Mouse (Mus musculus) midbrain, embryonic 11.5 days (tissue): ENCODE measurements around the gene Mtrex. TPM values are rescaled to one million over a fixed set of nuclear protein-coding genes. Genes with fewer than 3 reads are reported as not detected.

ENCODE experiments used
- ATAC-seq: fragments of 200-750 bp; cut with Nextera tagmentation; 2 replicates; pipeline ENCODE4 v1.8.0; 2017; ENCODE audit warnings: moderate TSS enrichment, moderate library complexity; ENCODE audit not compliant: low FRiP score
- DNase-seq: peaks from one replicate; pipeline ENCODE4 v3.0.0; 2015; ENCODE audit warnings: low spot score; ENCODE audit errors: missing footprints
- H3K27ac ChIP-seq: fragments of 300-500 bp; sonication (generic); 2 replicates; pipeline ENCODE4 v1.5.1; 2014; ENCODE audit warnings: low read depth, low read length
- H3K27me3 ChIP-seq: fragments of 300-500 bp; sonication (generic); 2 replicates; pipeline ENCODE4 v1.6.1; 2014; ENCODE audit warnings: mild to moderate bottlenecking, low read length, moderate library complexity, mixed read lengths; ENCODE audit not compliant: control insufficient read depth, insufficient read depth
- H3K36me3 ChIP-seq: fragments of 300-500 bp; sonication (generic); 2 replicates; pipeline ENCODE4 v1.6.1; 2014; ENCODE audit warnings: mild to moderate bottlenecking, low read length, moderate library complexity, mixed read lengths; ENCODE audit not compliant: control insufficient read depth, insufficient read depth
- H3K4me1 ChIP-seq: fragments of 300-500 bp; sonication (generic); 2 replicates; pipeline ENCODE4 v1.6.1; 2014; ENCODE audit warnings: low read length; ENCODE audit not compliant: control insufficient read depth, insufficient read depth
- H3K4me2 ChIP-seq: fragments of 300-500 bp; sonication (generic); 2 replicates; pipeline ENCODE4 v1.6.1; 2014; ENCODE audit warnings: mild to moderate bottlenecking, moderate library complexity
- H3K4me3 ChIP-seq: fragments of 300-500 bp; sonication (generic); 2 replicates; pipeline ENCODE4 v1.5.1; 2014; ENCODE audit warnings: low read depth, low read length
- H3K9ac ChIP-seq: fragments of 300-500 bp; sonication (generic); 2 replicates; pipeline ENCODE4 v1.6.1; 2014; ENCODE audit warnings: low read length
- H3K9me3 ChIP-seq: fragments of 300-500 bp; sonication (generic); 2 replicates; pipeline ENCODE4 v1.6.1; 2016; ENCODE audit warnings: low read length; ENCODE audit not compliant: control insufficient read depth
- WGBS: fragments of 180-500 bp; shearing (Covaris S2); extraction: QIAGEN DNeasy Blood & Tissue Kit; methylation state at CpG from one replicate; pipeline ENCODE4 v1.1.7; 2014; 5-methylcytosine and 5-hydroxymethylcytosine counted together
- polyA plus RNA-seq: library from polyadenylated mRNA; unstranded; fragments of >200 nt; fragmentation: Nextera tagmentation; extraction: Ambion mirVana; gene quantifications from 2 replicates; pipeline ENCODE4 v1.2.1, GENCODE M21; 2014

The Mtrex gene
- polyA plus RNA-seq, 1 experiment from 2014 or later: 104 TPM

DNA sequence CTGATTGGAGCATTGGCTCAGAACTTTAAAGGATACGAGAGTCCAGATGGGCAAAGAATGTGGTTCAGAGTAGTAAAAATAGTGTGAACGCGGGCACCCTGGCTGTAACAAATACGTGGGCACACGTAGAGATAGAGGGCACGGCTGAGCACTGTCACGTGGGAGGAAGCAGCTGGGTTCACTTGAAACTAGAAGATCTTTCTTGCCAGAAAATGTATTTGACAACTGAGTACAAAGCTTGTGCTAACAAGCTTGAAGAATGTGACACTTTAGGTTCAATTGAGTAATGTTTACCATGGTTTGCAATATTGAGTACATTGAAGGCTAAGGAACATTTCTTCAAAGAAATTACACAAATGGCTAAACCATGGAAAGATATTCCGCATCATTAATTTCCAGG lies 10.9 kb upstream of the Mtrex start:
- no peak overlapping the region for H3K9ac ChIP-seq
- H3K4me2 ChIP-seq: no peak overlapping the region
- 96% methylated on average over 8 of the region's 8 CpGs for WGBS
- no peaks in the 10 kb centered on the region for H3K4me1 ChIP-seq
- no peak overlapping the region for H3K27ac ChIP-seq
- ATAC-seq: no peak
- no peaks in the 10 kb centered on the region for H3K27me3 ChIP-seq
- no peaks in the 10 kb centered on the region for H3K9me3 ChIP-seq
- peaks cover 4% of the 10 kb centered on the region for H3K36me3 ChIP-seq
- no peak overlapping the region for H3K4me3 ChIP-seq
- DNase-seq: no peak

DNA sequence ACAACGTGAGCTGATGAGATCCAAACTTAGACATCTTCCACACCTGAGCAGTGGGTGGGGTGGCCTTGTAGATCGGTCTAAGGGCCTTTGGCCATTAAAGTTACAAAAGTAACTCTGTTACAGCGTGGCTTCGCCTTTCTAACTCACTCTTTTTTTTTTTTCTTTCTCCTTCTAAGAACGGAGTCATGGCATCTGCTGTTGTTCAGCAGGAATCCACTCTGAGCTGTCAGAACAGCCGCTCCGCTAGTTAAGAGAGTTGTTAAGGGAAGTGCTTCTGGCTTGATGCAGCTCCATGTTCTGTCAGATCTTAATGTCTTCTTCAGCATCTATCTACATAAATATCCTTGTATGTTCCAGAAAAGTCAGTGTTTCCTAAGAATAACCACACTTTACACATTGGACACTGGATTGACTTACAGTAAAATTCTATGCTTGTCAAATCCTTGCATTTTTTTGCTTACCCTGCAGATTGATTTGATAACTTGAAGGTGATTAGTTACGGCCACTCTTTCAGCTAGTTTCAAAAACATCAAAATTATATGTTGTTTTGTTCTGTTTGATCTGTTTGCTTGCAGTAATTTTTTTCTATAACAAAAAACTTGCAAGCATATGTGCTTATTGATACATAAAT lies 955 bp upstream of the Mtrex start:
- Histone ChIP-seq H3K4me2 (peak overlapping the region; percentile 54), H3K9ac (peak overlapping the region; percentile 74), H3K27me3 (no peaks in the 10 kb centered on the region), H3K27ac (peak overlapping the region; percentile 84; the same call in 1 of the 2 replicates), H3K36me3 (peaks cover 8% of the 10 kb centered on the region), H3K4me1 (peaks cover 16% of the 10 kb centered on the region), H3K4me3 (peak overlapping the region; percentile 79), H3K9me3 (no peaks in the 10 kb centered on the region)
- WGBS: 8% methylated on average over 8 of the region's 8 CpGs
- ATAC-seq (no peak), DNase-seq (no peak)

DNA sequence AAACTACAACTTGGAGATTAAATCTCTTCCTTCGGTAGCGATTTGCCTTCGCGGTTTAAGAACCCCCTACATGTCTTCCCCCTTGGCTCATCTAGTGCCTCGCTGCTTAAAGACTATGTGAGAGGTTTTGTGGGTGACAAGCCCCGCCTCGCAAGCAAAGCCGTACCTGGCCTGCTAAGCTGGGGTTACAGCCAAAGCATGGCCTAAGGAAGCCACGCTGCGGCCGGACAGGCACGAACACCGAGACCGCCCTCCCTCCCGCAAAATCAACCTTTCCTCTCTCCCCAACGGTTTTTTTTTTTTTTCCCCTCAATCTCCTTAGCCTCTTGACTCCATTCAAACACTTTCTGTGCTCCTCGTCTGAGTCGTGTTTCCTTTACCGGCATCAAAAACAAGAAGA lies 402 bp downstream of the Mtrex start:
- peak; percentile 14; the same call in 1 of the 2 replicates for ATAC-seq
- DNase-seq: no peak

DNA sequence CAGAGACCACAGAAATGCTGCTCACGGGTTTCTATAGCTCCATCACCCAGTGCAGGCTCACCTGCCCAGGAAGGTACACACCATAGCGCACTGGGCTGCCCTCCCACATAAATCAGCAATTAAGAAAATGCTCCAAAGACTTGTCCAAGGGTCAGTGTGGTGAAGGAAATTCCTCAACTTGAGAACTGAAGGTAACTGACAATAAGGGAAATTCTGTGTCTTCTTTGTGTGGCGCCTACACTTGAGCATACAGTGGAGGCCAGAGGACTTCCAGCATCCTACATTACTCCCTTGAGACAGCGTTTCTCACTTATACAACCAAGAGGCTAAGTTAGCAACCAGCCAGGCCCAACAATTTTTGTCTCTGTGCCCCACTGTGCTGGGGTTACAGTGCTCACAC lies 1.2 kb downstream of the Mtrex start:
- H3K9me3 ChIP-seq: no peaks in the 10 kb centered on the region
- no peaks in the 10 kb centered on the region; the same call in 1 of the 2 replicates for H3K36me3 ChIP-seq
- H3K9ac ChIP-seq: peak overlapping the region; percentile 74; the same call in 1 of the 2 replicates
- no peak for DNase-seq
- H3K4me3 ChIP-seq: peak overlapping the region; percentile 79
- no peak overlapping the region for H3K27ac ChIP-seq
- H3K4me2 ChIP-seq: peak overlapping the region; percentile 60
- no peak for ATAC-seq
- WGBS: 85% methylated on average over 4 of the region's 4 CpGs
- peaks cover 16% of the 10 kb centered on the region for H3K4me1 ChIP-seq
- H3K27me3 ChIP-seq: no peaks in the 10 kb centered on the region

More for the DNA sequence above, 402 bp downstream of the Mtrex start:
- no peaks in the 10 kb centered on the region; the same call in 1 of the 2 replicates for H3K36me3 ChIP-seq
- peaks cover 16% of the 10 kb centered on the region for H3K4me1 ChIP-seq
- WGBS: under 1% methylated on average over 19 of the region's 19 CpGs
- H3K27me3 ChIP-seq: no peaks in the 10 kb centered on the region
- no peaks in the 10 kb centered on the region for H3K9me3 ChIP-seq
- peak overlapping the region; percentile 60 for H3K4me2 ChIP-seq
- H3K9ac ChIP-seq: peak overlapping the region; percentile 74
- H3K27ac ChIP-seq: peak overlapping the region; percentile 84
- peak overlapping the region; percentile 79 for H3K4me3 ChIP-seq

DNA sequence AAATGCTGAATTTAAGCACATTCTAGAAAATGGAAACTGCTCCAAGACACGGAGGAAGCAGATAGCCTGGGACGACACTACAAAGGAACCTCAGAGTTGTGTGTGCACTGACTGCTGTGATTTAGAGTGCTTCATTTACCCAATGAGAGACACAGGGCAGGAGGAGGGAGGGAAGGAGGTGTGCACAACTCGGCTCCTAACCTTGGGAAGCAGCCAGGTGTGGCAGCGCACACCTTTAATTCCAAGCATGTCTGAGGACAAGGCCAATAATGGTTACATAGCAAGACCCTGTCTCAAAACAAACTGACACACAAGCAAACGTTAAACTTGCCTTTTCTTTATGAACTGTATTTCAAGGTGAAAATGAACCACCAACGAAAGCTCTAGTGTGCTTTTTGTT lies 1.9 kb downstream of the Mtrex start:
- H3K36me3 ChIP-seq: no peaks in the 10 kb centered on the region; the same call in 1 of the 2 replicates
- H3K9ac ChIP-seq: no peak overlapping the region
- no peak overlapping the region for H3K27ac ChIP-seq
- no peaks in the 10 kb centered on the region for H3K9me3 ChIP-seq
- no peak for ATAC-seq
- no peak for DNase-seq
- peaks cover 16% of the 10 kb centered on the region for H3K4me1 ChIP-seq
- H3K27me3 ChIP-seq: no peaks in the 10 kb centered on the region
- no peak overlapping the region for H3K4me3 ChIP-seq
- WGBS: 83% methylated on average over 6 of the region's 6 CpGs
- H3K4me2 ChIP-seq: no peak overlapping the region

DNA sequence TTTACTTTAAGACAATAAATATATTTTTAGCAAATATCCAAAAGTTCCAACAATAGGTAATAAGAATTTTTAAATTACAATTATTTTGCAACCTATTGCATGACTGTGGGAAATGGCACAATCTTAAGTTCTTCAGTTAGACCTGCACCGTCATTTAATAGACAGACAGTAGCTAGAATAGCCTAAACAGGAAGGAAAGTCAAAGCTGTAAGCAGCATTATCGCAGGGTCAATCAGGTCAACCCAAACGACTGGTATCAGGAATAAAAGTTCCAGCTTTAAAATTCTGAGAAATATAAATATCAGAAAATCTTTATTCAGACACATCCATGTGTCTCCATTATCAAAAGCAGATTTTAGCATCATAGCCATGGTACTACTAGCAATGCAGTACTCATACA lies 6.3 kb downstream of the Mtrex start:
- 92% methylated on average over 3 of the region's 3 CpGs for WGBS
- no peak for ATAC-seq
- H3K36me3 ChIP-seq: peaks cover 6% of the 10 kb centered on the region; the same call in 1 of the 2 replicates

DNA sequence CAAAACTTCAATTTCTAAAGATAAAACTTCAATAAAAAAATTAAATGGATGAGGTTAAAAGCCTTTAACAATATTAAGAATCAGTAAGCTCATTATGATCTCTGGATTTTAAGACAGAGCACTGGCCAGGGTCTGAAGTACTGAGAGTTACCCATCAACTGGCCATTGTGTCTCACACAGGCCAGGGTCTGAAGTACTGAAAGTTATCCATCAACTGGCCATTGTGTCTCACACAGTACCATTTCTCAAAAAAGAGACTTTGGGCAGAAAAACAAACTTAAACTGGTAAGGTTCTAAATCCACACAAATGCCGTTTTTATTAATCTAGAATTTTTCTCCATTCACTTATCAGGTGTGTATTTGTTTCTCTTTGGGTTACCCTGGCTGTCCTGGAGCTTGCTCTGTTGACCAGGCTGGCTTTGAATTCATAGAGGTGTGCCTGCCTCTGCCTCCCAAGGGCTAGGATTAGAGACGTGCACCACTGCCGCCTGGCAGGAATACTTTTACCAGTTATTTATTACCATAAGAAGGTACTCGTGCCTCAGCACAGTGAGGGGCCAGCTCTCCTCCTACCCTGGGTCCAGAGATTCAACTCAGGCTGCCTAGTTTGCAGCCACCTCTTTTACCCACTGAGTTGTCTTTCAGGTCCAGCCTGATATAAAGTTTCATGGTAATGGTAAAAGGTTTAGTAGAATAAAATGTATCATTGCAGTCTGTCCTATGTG lies 7.9 kb downstream of the Mtrex start:
- H3K27ac ChIP-seq: no peak overlapping the region

More for the DNA sequence above, 6.3 kb downstream of the Mtrex start:
- peak; percentile 54 for DNase-seq
- no peaks in the 10 kb centered on the region for H3K9me3 ChIP-seq
- H3K4me3 ChIP-seq: no peak overlapping the region
- H3K27ac ChIP-seq: no peak overlapping the region
- H3K4me2 ChIP-seq: no peak overlapping the region
- peaks cover 4% of the 10 kb centered on the region for H3K4me1 ChIP-seq
- H3K27me3 ChIP-seq: no peaks in the 10 kb centered on the region
- H3K9ac ChIP-seq: no peak overlapping the region

DNA sequence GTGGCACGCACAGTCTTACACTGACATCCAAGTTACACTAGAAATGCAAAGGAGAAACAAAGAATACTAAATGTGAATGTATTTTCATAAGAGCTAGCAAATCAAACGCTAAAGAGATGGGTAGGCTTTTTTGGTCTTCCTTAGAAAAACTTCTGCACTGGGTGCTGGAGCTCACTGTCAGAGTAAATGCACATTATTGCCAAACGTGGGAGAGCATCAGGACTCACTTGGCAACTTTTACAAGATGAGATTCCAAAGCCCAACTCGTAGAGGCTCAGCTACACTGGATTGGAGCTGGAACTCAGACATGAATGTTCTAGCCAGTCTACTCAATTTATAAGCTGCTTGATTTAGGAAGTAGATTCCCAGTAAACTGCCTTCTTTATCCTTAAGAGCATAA lies 16.8 kb downstream of the Mtrex start:
- no peak for DNase-seq
- Histone ChIP-seq H3K4me2 (no peak overlapping the region), H3K36me3 (peaks cover 6% of the 10 kb centered on the region), H3K4me3 (no peak overlapping the region), H3K4me1 (no peaks in the 10 kb centered on the region), H3K27me3 (no peaks in the 10 kb centered on the region), H3K9ac (no peak overlapping the region), H3K27ac (no peak overlapping the region), H3K9me3 (no peaks in the 10 kb centered on the region)
- 92% methylated on average over 4 of the region's 4 CpGs for WGBS
- no peak for ATAC-seq

More for the DNA sequence above, 7.9 kb downstream of the Mtrex start:
- no peak overlapping the region for H3K4me2 ChIP-seq
- DNase-seq (peak; percentile 10), ATAC-seq (no peak)
- no peak overlapping the region for H3K9ac ChIP-seq
- no peaks in the 10 kb centered on the region for H3K27me3 ChIP-seq
- no peak overlapping the region for H3K4me3 ChIP-seq
- H3K9me3 ChIP-seq: no peaks in the 10 kb centered on the region
- peaks cover 6% of the 10 kb centered on the region; the same call in 1 of the 2 replicates for H3K36me3 ChIP-seq
- WGBS: 88% methylated on average over 4 of the region's 4 CpGs
- no peaks in the 10 kb centered on the region for H3K4me1 ChIP-seq

DNA sequence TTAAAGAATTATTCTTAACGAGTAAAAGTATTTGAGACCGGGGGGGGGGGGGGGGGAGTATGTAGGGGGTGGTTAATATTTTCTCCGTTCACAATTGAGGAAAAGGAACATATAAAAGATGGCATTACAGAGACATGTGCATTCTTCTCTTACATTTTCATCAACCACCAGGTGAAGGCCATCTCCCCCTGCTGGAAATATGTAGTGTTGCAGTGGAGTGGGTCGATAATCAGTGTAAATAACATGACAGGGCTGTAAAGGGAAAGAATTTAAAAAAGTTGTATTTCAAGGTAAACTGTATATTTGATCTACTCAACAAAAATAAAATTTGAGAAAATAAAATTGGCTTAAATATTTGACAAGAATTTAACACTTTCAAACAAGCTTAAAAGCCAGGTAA lies 17.5 kb downstream of the Mtrex start:
- H3K27ac ChIP-seq: no peak overlapping the region

More for the DNA sequence above, 17.5 kb downstream of the Mtrex start:
- Histone ChIP-seq H3K9me3 (no peaks in the 10 kb centered on the region), H3K4me2 (no peak overlapping the region), H3K36me3 (peaks cover 6% of the 10 kb centered on the region), H3K4me3 (no peak overlapping the region), H3K9ac (no peak overlapping the region), H3K4me1 (no peaks in the 10 kb centered on the region), H3K27me3 (no peaks in the 10 kb centered on the region)
- peak; percentile 87 for DNase-seq
- 79% methylated on average over 4 of the region's 4 CpGs for WGBS
- no peak for ATAC-seq
